In the genomic region with DNA sequence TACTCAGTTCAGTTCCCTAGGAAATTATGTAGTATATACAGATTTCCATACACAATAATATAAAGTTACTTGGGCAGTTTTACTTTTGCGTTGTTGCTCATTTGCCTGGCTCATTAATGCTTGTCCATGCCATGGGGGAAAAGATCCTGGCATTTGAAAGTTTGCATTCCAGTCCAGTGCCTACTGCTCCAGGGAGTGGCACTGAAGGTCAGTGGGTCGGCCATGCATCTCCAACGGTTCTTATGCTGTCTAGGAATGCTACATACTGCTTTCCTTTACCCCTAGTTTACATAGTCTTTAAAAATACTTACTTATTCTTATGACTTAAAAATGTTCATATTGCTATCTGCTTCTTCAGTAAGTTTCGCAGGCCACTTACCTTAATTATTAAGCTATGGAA, we compare ENCODE assay signal across 25 mouse cellular contexts.
"Had no signal": no experiment of that assay in that cellular context is flagged by ENCODE, and none has a peak within 500 bp of the region (broad histone marks: within the 10 kb centered on the region; RNA-seq: fewer than 3 reads in every experiment).

No protein-coding gene starts in this region.

- H3K27ac ChIP-seq: gastrocnemius, adult 2 months; heart, embryonic 10.5 days; hindbrain, embryonic 12.5 days; hindbrain, embryonic 14.5 days; intestine, embryonic 15.5 days; kidney, postnatal 0 days; layer of hippocampus, adult 2 months; left cerebral cortex, adult 2 months; limb, embryonic 10.5 days; limb, embryonic 12.5 days; liver, embryonic 13.5 days; liver, embryonic 15.5 days had no signal

- H3K36me3 ChIP-seq: heart, embryonic 10.5 days; heart, embryonic 12.5 days; hindbrain, embryonic 10.5 days; hindbrain, embryonic 12.5 days; intestine, embryonic 15.5 days; limb, embryonic 10.5 days; limb, embryonic 12.5 days; liver, embryonic 13.5 days; liver, embryonic 15.5 days had no signal

- H3K4me2 ChIP-seq: heart, embryonic 12.5 days; hindbrain, embryonic 12.5 days; hindbrain, embryonic 14.5 days; intestine, embryonic 15.5 days; limb, embryonic 12.5 days; liver, embryonic 11.5 days; liver, embryonic 13.5 days; liver, embryonic 15.5 days had no signal

- H3K9ac ChIP-seq: heart, embryonic 12.5 days; hindbrain, embryonic 12.5 days; hindbrain, embryonic 14.5 days; intestine, embryonic 15.5 days; limb, embryonic 12.5 days; liver, embryonic 13.5 days; liver, embryonic 15.5 days had no signal

- DNase-seq: gastrocnemius, adult 2 months; gastrocnemius, postnatal 10 days; gastrocnemius, postnatal 25 days; heart, adult 18-20 months; heart, postnatal 10 days; heart, postnatal 4 days; liver; liver, embryonic 13.5 days had no signal

- H3K4me3 ChIP-seq: gastrocnemius, adult 2 months; heart, embryonic 10.5 days; heart, embryonic 12.5 days; hindbrain, embryonic 10.5 days; hindbrain, embryonic 12.5 days; intestine, embryonic 15.5 days; layer of hippocampus, adult 2 months; left cerebral cortex, adult 2 months; limb, embryonic 10.5 days; limb, embryonic 12.5 days; liver, embryonic 13.5 days; liver, embryonic 15.5 days had no signal

- H3K4me1 ChIP-seq: heart, embryonic 10.5 days; heart, embryonic 12.5 days; intestine, embryonic 15.5 days; limb, embryonic 12.5 days; liver, embryonic 15.5 days had no signal

- H3K27me3 ChIP-seq: heart, embryonic 12.5 days; hindbrain, embryonic 12.5 days; intestine, embryonic 15.5 days; limb, embryonic 12.5 days; liver, embryonic 13.5 days; liver, embryonic 15.5 days had no signal

- ATAC-seq: forebrain, embryonic 16.5 days; hindbrain, embryonic 16.5 days; inflammation-experienced regulatory T-cells, adult 6 months; intestine, embryonic 15.5 days; intestine, postnatal 0 days had no signal

- H3K9me3 ChIP-seq: heart, embryonic 10.5 days; heart, embryonic 12.5 days; hindbrain, embryonic 10.5 days; hindbrain, embryonic 12.5 days; intestine, embryonic 15.5 days; limb, embryonic 10.5 days; limb, embryonic 12.5 days; liver, embryonic 13.5 days; liver, embryonic 15.5 days had no signal
